Mouse (Mus musculus) heart, postnatal 0 days (tissue): ENCODE results near the gene Zfp773. TPM values are rescaled to one million over a fixed set of nuclear protein-coding genes. Genes with fewer than 3 reads are reported as not detected.

Experiments used
- ATAC-seq: fragments of 200-750 bp; cut with Nextera tagmentation; 2 replicates; pipeline ENCODE4 v1.8.0; 2017; ENCODE audit warnings: low read depth, moderate number of reproducible peaks, moderate library complexity; ENCODE audit not compliant: insufficient read depth
- DNase-seq: peaks from one replicate; pipeline ENCODE4 v3.0.0-alpha.2; 2016; ENCODE audit warnings: low spot score
- H3K27ac ChIP-seq: fragments of 300-500 bp; sonication (generic); 2 replicates; pipeline ENCODE4 v1.5.1; 2014; ENCODE audit warnings: low read depth, mild to moderate bottlenecking
- H3K27me3 ChIP-seq: fragments of 300-500 bp; sonication (generic); 2 replicates; pipeline ENCODE4 v1.6.1; 2014; ENCODE audit warnings: low read length, mixed read lengths; ENCODE audit not compliant: control insufficient read depth, insufficient read depth
- H3K36me3 ChIP-seq: fragments of 300-500 bp; sonication (generic); replicated peaks from 2 replicates; pipeline ENCODE4 v1.6.1; 2014; ENCODE audit warnings: low read length, mixed read lengths; ENCODE audit not compliant: control insufficient read depth, insufficient read depth
- H3K4me1 ChIP-seq: fragments of 300-500 bp; sonication (generic); 2 replicates; pipeline ENCODE4 v1.6.1; 2014; ENCODE audit warnings: antibody characterized with exemption; ENCODE audit not compliant: control insufficient read depth, insufficient read depth
- H3K4me2 ChIP-seq: fragments of 300-500 bp; sonication (generic); 2 replicates; pipeline ENCODE4 v1.6.1; 2014; ENCODE audit warnings: low read depth, mild to moderate bottlenecking, low read length, moderate library complexity
- H3K4me3 ChIP-seq: fragments of 300-500 bp; sonication (generic); 2 replicates; pipeline ENCODE4 v1.5.1; 2014; ENCODE audit warnings: low read depth, low read length
- H3K9ac ChIP-seq: fragments of 300-500 bp; sonication (generic); replicated peaks from 2 replicates; pipeline ENCODE4 v1.6.1; 2014; ENCODE audit warnings: low read depth, low read length, mixed read lengths
- H3K9me3 ChIP-seq: fragments of 300-500 bp; sonication (generic); replicated peaks from 2 replicates; pipeline ENCODE4 v1.6.1; 2016; ENCODE audit warnings: low read length; ENCODE audit not compliant: control insufficient read depth
- CTCF ChIP-seq: IDR thresholded peaks from 2 replicates; pipeline ENCODE4 v1.5.1; 2016; ENCODE audit warnings: antibody characterized with exemption, control low read depth, low read depth
- EP300 ChIP-seq: IDR thresholded peaks from 2 replicates; pipeline ENCODE4 v1.6.1; 2016; ENCODE audit warnings: antibody characterized with exemption, low read depth
- WGBS: fragments of 180-500 bp; shearing (Covaris S2); extraction: QIAGEN DNeasy Blood & Tissue Kit; methylation state at CpG from one replicate; pipeline ENCODE4 v1.1.7; 2014; 5-methylcytosine and 5-hydroxymethylcytosine counted together
- polyA plus RNA-seq: library from polyadenylated mRNA; unstranded; fragments of >200 nt; fragmentation: Nextera tagmentation; extraction: Ambion mirVana; gene quantifications from 2 replicates; pipeline ENCODE4 v1.2.1, GENCODE M21; 2015
- total RNA-seq: library from RNA; depleted of rRNA; stranded (reverse); fragments of >200 nt; gene quantifications from 2 replicates; pipeline ENCODE4 v1.2.3, GENCODE M21; 2014; ENCODE audit warnings: low replicate concordance; rRNA removed

Zfp773 gene
- total RNA-seq, result 0.04 TPM in 2 replicates
- 0.48 and 0.57 TPM in 2 replicates for polyA plus RNA-seq

DNA sequence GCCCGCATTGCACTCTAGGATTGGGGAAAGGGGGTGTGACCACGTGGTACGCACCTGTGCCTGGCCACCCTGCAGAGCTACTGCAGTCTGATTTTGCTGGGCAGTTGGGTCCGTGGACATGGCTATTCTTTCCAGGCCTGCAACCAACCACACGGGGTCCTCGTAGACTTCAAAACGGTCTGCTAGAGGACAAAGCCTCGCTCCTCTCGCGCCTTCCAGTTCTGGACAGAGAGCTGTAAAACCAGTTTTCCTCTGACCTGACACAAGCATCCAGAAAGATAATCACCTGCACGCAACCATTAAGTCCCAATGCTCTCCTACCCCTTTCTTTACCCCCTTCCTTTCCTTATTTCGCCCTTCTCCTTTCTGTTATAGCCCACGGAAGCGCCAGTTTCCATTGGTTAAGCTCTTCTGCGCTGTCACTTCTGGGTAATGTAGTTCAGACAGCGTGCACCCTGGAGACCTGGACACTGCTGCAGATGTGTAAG is at the start of gene Zfp773:
Gene Zfp773 (minus strand): TSS at position 377 of the 488 bp plus-strand sequence.
- ATAC-seq (peak; percentile 94), DNase-seq (peak; percentile 57)
- H3K4me1 ChIP-seq, result no peaks in the 10 kb centered on the region
- H3K27me3 ChIP-seq, result no peaks in the 10 kb centered on the region
- H3K9ac ChIP-seq, result 0 out of 2 replicates have a peak within 1 kb of the TSS, but pooled peaks have one; percentile 27
- no peak within 1 kb of the TSS for H3K27ac ChIP-seq
- no peaks in the 10 kb centered on the region for H3K36me3 ChIP-seq
- WGBS, result 5% methylated on average over 16 of the region's 16 CpGs
- TF ChIP-seq EP300, result no peak
- peak; percentile 50 for TF ChIP-seq CTCF
- peak within 1 kb of the TSS; percentile 59 for H3K4me2 ChIP-seq
- no peaks in the 10 kb centered on the region for H3K9me3 ChIP-seq
- peak within 1 kb of the TSS; percentile 55 for H3K4me3 ChIP-seq

- H3K36me3 ChIP-seq, result peaks cover 24% of the 10 kb centered on the region
- no peak overlapping the region for H3K4me2 ChIP-seq
- H3K27me3 ChIP-seq, result no peaks in the 10 kb centered on the region
- no peak for DNase-seq
- no peaks in the 10 kb centered on the region for H3K9me3 ChIP-seq
- H3K4me3 ChIP-seq, result no peak overlapping the region
- WGBS, result 89% methylated on average over 1 of the region's 1 CpGs
- no peaks in the 10 kb centered on the region for H3K4me1 ChIP-seq
- no peak for TF ChIP-seq CTCF
- no peak for TF ChIP-seq EP300
- no peak overlapping the region for H3K9ac ChIP-seq
- ATAC-seq, result no peak
- no peak overlapping the region for H3K27ac ChIP-seq
Measured at GRCm38 (mm10) chr7:7185897-7186296, 49.3 kb upstream of the Zfp773 start.

- ATAC-seq, result peak; percentile 93
- Histone ChIP-seq H3K9ac (peak within 1 kb of the TSS; percentile 72), H3K9me3 (no peaks in the 10 kb centered on the region), H3K27me3 (no peaks in the 10 kb centered on the region), H3K36me3 (peaks cover 13% of the 10 kb centered on the region; the same call in 1 of the 2 replicates), H3K4me2 (peak within 1 kb of the TSS; percentile 93), H3K27ac (no peak within 1 kb of the TSS), H3K4me3 (peak within 1 kb of the TSS; percentile 91), H3K4me1 (peaks cover 7% of the 10 kb centered on the region; the same call in 1 of the 2 replicates)
- DNase-seq, result peak; percentile 84
- TF ChIP-seq CTCF, result no peak
- TF ChIP-seq EP300, result no peak
- 2% methylated on average over 26 of the region's 26 CpGs for WGBS
Measured at GRCm38 (mm10) chr7:7171227-7172147, 34.9 kb upstream of the Zfp773 start, which contains the start of gene Zfp418. Zfp418 (plus strand) TSS chr7:7171330.

- 78% methylated on average over 15 of the region's 15 CpGs for WGBS
Measured at GRCm38 (mm10) chr7:7145991-7146608, 9.5 kb upstream of the Zfp773 start.

DNA sequence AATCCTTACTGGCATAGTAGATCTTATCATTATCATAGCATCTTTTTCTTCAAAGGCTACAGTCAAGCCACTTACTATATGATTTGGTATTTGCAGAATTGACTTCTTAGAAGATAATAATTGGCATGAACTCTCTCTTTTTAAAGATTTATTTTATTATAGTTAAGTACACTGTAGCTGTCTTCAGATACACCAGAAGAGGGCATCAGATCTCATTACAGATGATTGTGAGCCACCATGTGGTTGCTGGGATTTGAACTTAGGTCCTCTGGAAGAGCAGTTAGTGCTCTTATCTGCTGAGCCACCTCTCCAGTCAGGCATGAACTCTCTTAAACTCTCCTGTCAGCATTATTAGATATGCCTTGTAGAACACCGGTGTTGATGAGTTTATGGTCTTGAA is 7.7 kb upstream of the Zfp773 start:
- no peaks in the 10 kb centered on the region for H3K9me3 ChIP-seq
- no peak overlapping the region for H3K4me3 ChIP-seq
- H3K27ac ChIP-seq, result no peak overlapping the region
- DNase-seq (no peak), ATAC-seq (no peak)
- H3K4me2 ChIP-seq, result no peak overlapping the region
- H3K4me1 ChIP-seq, result no peaks in the 10 kb centered on the region
- no peaks in the 10 kb centered on the region for H3K27me3 ChIP-seq
- no peak overlapping the region for H3K9ac ChIP-seq
- H3K36me3 ChIP-seq, result no peaks in the 10 kb centered on the region
- WGBS, result 81% methylated on average over 1 of the region's 1 CpGs
- TF ChIP-seq CTCF (no peak), EP300 (no peak)

More at GRCm38 (mm10) chr7:7145991-7146608, 9.5 kb upstream of the Zfp773 start:
- H3K4me1 ChIP-seq, result no peaks in the 10 kb centered on the region
- no peak for DNase-seq
- H3K27ac ChIP-seq, result no peak overlapping the region
- H3K36me3 ChIP-seq, result no peaks in the 10 kb centered on the region
- no peaks in the 10 kb centered on the region for H3K27me3 ChIP-seq
- no peak overlapping the region for H3K4me2 ChIP-seq
- no peak overlapping the region for H3K9ac ChIP-seq
- no peaks in the 10 kb centered on the region for H3K9me3 ChIP-seq
- ATAC-seq, result no peak
- TF ChIP-seq EP300, result no peak
- no peak overlapping the region for H3K4me3 ChIP-seq
